Mouse (Mus musculus): ENCODE measurements around the gene Ctxn1.

Gene Ctxn1

GRCm38 (mm10) chr8:4212809-4213209, 46.3 kb downstream of the Ctxn1 start:
- DNase-seq: peak; percentile 44 to 54

DNA sequence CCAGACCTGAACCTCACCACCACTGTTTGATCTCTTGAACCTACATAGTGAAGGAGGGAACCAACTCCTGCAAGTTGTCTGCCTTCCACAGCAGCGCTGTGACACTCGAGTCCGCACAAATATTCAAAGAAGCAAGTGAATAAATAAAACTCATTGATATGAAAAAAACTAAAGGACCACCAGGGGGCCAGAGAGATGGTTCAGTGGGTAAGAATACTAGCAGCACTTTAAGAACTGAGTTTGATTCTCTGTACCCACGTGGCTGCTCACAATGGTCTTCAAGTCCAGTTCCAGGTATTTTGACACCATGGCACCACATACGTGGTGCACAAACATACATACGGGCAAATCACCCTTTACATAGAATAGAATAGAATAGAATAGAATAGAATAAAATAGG, 48.0 kb downstream of the Ctxn1 start:
- DNase-seq: no peak

Data from kidney, postnatal 4 days (tissue).